Mouse (Mus musculus): ENCODE results near the gene Obox1. TPM values are rescaled to one million over a fixed set of nuclear protein-coding genes. Genes with fewer than 3 reads are reported as not detected.
"Not testable (repeated sequence)": the region's sequence is repeated elsewhere in the genome, so short reads cannot be mapped to it uniquely, and the experiment has no call there.

Gene Obox1
- not detected in 2 replicates for polyA plus RNA-seq (2015; fragmentation: Nextera tagmentation; extraction: Ambion mirVana)

- not testable (repeated sequence) for H3K9ac ChIP-seq (ENCODE audit: low read length); H3K36me3 ChIP-seq (ENCODE audit: control insufficient read depth, insufficient read depth); H3K9me3 ChIP-seq (replicated peaks; ENCODE audit: control insufficient read depth, low read length); H3K4me3 ChIP-seq (ENCODE audit: low read length); H3K27me3 ChIP-seq (ENCODE audit: control insufficient read depth, insufficient read depth, low read length); H3K27ac ChIP-seq (ENCODE audit: low read length); ATAC-seq (replicated peaks; ENCODE audit: extremely low read depth, insufficient read depth, low FRiP score); H3K4me2 ChIP-seq (ENCODE audit: low read depth, low read length); H3K4me1 ChIP-seq (ENCODE audit: control insufficient read depth, insufficient read depth, low read length)
- WGBS, result no CpG with 5 or more reads among the region's 2 CpGs
Observed at GRCm38 (mm10) chr7:15388421-15388998, at the start of gene Obox1, which contains the start of gene Obox2. Gene Obox1 (plus strand): TSS chr7:15388948. Gene Obox2 (plus strand): TSS chr7:15388721.

GRCm38 (mm10) chr7:15399147-15399874 lies 10.6 kb downstream of the Obox1 start:
- not testable (repeated sequence) for H3K9ac ChIP-seq (ENCODE audit: low read length); H3K4me1 ChIP-seq (ENCODE audit: control insufficient read depth, insufficient read depth, low read length); ATAC-seq (replicated peaks; ENCODE audit: extremely low read depth, insufficient read depth, low FRiP score); H3K27ac ChIP-seq (ENCODE audit: low read length); H3K27me3 ChIP-seq (ENCODE audit: control insufficient read depth, insufficient read depth, low read length); H3K4me3 ChIP-seq (ENCODE audit: low read length); H3K36me3 ChIP-seq (ENCODE audit: control insufficient read depth, insufficient read depth); H3K9me3 ChIP-seq (replicated peaks; ENCODE audit: control insufficient read depth, low read length); H3K4me2 ChIP-seq (ENCODE audit: low read depth, low read length)
- WGBS, result 38% methylated on average over 3 of the region's 3 CpGs

GRCm38 (mm10) chr7:15406816-15407215 lies 18.1 kb downstream of the Obox1 start:
- H3K4me2 ChIP-seq (ENCODE audit: low read depth, low read length); H3K27me3 ChIP-seq (ENCODE audit: control insufficient read depth, insufficient read depth, low read length); H3K4me1 ChIP-seq (ENCODE audit: control insufficient read depth, insufficient read depth, low read length); H3K36me3 ChIP-seq (ENCODE audit: control insufficient read depth, insufficient read depth); H3K9me3 ChIP-seq (replicated peaks; ENCODE audit: control insufficient read depth, low read length); H3K27ac ChIP-seq (ENCODE audit: low read length); H3K4me3 ChIP-seq (ENCODE audit: low read length); ATAC-seq (replicated peaks; ENCODE audit: extremely low read depth, insufficient read depth, low FRiP score); H3K9ac ChIP-seq (ENCODE audit: low read length): not testable (repeated sequence)
- 81% methylated on average over 10 of the region's 10 CpGs for WGBS

- not testable (repeated sequence) for H3K9ac ChIP-seq (ENCODE audit: low read length); H3K9me3 ChIP-seq (replicated peaks; ENCODE audit: control insufficient read depth, low read length); H3K4me2 ChIP-seq (ENCODE audit: low read depth, low read length); H3K27ac ChIP-seq (ENCODE audit: low read length); H3K4me3 ChIP-seq (ENCODE audit: low read length); H3K36me3 ChIP-seq (ENCODE audit: control insufficient read depth, insufficient read depth); ATAC-seq (replicated peaks; ENCODE audit: extremely low read depth, insufficient read depth, low FRiP score); H3K4me1 ChIP-seq (ENCODE audit: control insufficient read depth, insufficient read depth, low read length); H3K27me3 ChIP-seq (ENCODE audit: control insufficient read depth, insufficient read depth, low read length)
- 72% methylated on average over 8 of the region's 9 CpGs for WGBS
Observed at GRCm38 (mm10) chr7:15418046-15418445, 29.3 kb downstream of the Obox1 start.

- H3K27me3 ChIP-seq (ENCODE audit: control insufficient read depth, insufficient read depth, low read length); H3K27ac ChIP-seq (ENCODE audit: low read length); ATAC-seq (replicated peaks; ENCODE audit: extremely low read depth, insufficient read depth, low FRiP score); H3K9ac ChIP-seq (ENCODE audit: low read length); H3K36me3 ChIP-seq (ENCODE audit: control insufficient read depth, insufficient read depth); H3K9me3 ChIP-seq (replicated peaks; ENCODE audit: control insufficient read depth, low read length); H3K4me1 ChIP-seq (ENCODE audit: control insufficient read depth, insufficient read depth, low read length); H3K4me3 ChIP-seq (ENCODE audit: low read length); H3K4me2 ChIP-seq (ENCODE audit: low read depth, low read length): not testable (repeated sequence)
- 76% methylated on average over 3 of the region's 4 CpGs for WGBS
Observed at GRCm38 (mm10) chr7:15425537-15425936, 36.8 kb downstream of the Obox1 start.

GRCm38 (mm10) chr7:15509411-15509810 lies 120.7 kb downstream of the Obox1 start:
- H3K27me3 ChIP-seq (ENCODE audit: control insufficient read depth, insufficient read depth, low read length); H3K4me3 ChIP-seq (ENCODE audit: low read length); ATAC-seq (replicated peaks; ENCODE audit: extremely low read depth, insufficient read depth, low FRiP score); H3K9ac ChIP-seq (ENCODE audit: low read length); H3K4me1 ChIP-seq (ENCODE audit: control insufficient read depth, insufficient read depth, low read length); H3K9me3 ChIP-seq (replicated peaks; ENCODE audit: control insufficient read depth, low read length); H3K36me3 ChIP-seq (ENCODE audit: control insufficient read depth, insufficient read depth); H3K27ac ChIP-seq (ENCODE audit: low read length); H3K4me2 ChIP-seq (ENCODE audit: low read depth, low read length): not testable (repeated sequence)
- WGBS, result 60% methylated on average over 5 of the region's 5 CpGs

Other genes starting within 250 kb of the Obox1 start
- gene Obox2, start 227 bp upstream of the Obox1 start, polyA plus RNA-seq (2015; fragmentation: Nextera tagmentation; extraction: Ambion mirVana), result not detected in 2 replicates